Mouse (Mus musculus) lung, embryonic 14.5 days (tissue): ENCODE data around the gene Tekt4. TPM values are rescaled to one million over a fixed set of nuclear protein-coding genes. Genes with fewer than 3 reads are reported as not detected.
A peak's percentile ranks its signal among the peaks of the same experiment; 100 is the strongest.

Source experiments
- ATAC-seq: fragments of 200-750 bp; cut with Nextera tagmentation; 2 replicates; pipeline ENCODE4 v1.8.0; 2017; ENCODE audit warnings: mild to moderate bottlenecking, moderate TSS enrichment, moderate library complexity; ENCODE audit not compliant: insufficient read depth
- DNase-seq: peaks from one replicate; pipeline ENCODE4 v3.0.0-alpha.2; 2015
- H3K27ac ChIP-seq: fragments of 300-500 bp; sonication (generic); 2 replicates; pipeline ENCODE4 v1.5.1; 2014; ENCODE audit warnings: low read depth, mild to moderate bottlenecking, moderate library complexity
- H3K27me3 ChIP-seq: fragments of 300-500 bp; sonication (generic); 2 replicates; pipeline ENCODE4 v1.6.1; 2014; ENCODE audit warnings: low read length, control low read depth; ENCODE audit not compliant: insufficient read depth
- H3K36me3 ChIP-seq: fragments of 300-500 bp; sonication (generic); 2 replicates; pipeline ENCODE4 v1.6.1; 2014; ENCODE audit warnings: control low read depth; ENCODE audit not compliant: insufficient read depth
- H3K4me1 ChIP-seq: fragments of 300-500 bp; sonication (generic); 2 replicates; pipeline ENCODE4 v1.6.1; 2014; ENCODE audit warnings: antibody characterized with exemption, control low read depth; ENCODE audit not compliant: insufficient read depth
- H3K4me2 ChIP-seq: fragments of 300-500 bp; sonication (generic); 2 replicates; pipeline ENCODE4 v1.6.1; 2014; ENCODE audit warnings: mild to moderate bottlenecking
- H3K4me3 ChIP-seq: fragments of 300-500 bp; sonication (generic); 2 replicates; pipeline ENCODE4 v1.5.1; 2014; ENCODE audit warnings: low read depth, low read length
- H3K9ac ChIP-seq: fragments of 300-500 bp; sonication (generic); 2 replicates; pipeline ENCODE4 v1.6.1; 2014
- H3K9me3 ChIP-seq: fragments of 300-500 bp; sonication (generic); 2 replicates; pipeline ENCODE4 v1.6.1; 2016; ENCODE audit warnings: low read depth, low read length, control low read depth
- CTCF ChIP-seq: IDR thresholded peaks from 2 replicates; pipeline ENCODE4 v1.5.1; 2016; ENCODE audit warnings: antibody characterized with exemption, low read depth
- WGBS: fragments of 180-500 bp; shearing (Covaris S2); extraction: QIAGEN DNeasy Blood & Tissue Kit; methylation state at CpG from one replicate; pipeline ENCODE4 v1.1.7; 2014; 5-methylcytosine and 5-hydroxymethylcytosine counted together
- polyA plus RNA-seq: library from polyadenylated mRNA; unstranded; fragments of >200 nt; fragmentation: Nextera tagmentation; extraction: Ambion mirVana; gene quantifications from 2 replicates; pipeline ENCODE4 v1.2.1, GENCODE M21; 2014

Tekt4 gene
- polyA plus RNA-seq, 1 experiment from 2014 or later, result 0.20 TPM

DNA sequence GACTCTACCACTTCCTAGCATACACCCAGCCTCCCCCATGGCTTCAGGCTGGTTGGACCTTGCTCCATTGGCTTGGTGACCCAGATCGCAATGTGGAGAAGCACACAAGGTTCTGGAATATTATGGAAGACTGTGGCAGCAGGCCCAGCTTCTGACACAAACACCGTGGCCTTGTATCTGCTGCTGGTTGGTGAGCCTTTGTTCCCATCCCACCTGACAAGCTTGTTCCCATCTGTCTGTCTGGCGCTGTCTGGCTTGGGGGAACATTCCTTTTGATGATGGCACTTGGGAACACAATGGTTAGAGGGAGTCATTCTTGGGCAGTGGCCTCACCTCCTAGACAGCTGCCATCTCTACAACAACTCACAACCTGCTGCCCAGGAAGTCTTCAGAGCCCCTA is 33.4 kb upstream of the Tekt4 start:
- Histone ChIP-seq H3K27ac (no peak overlapping the region), H3K9ac (no peak overlapping the region), H3K9me3 (no peaks in the 10 kb centered on the region), H3K27me3 (no peaks in the 10 kb centered on the region), H3K4me2 (no peak overlapping the region), H3K4me1 (peaks cover 18% of the 10 kb centered on the region), H3K36me3 (no peaks in the 10 kb centered on the region), H3K4me3 (no peak overlapping the region)
- TF ChIP-seq CTCF, result no peak
- ATAC-seq (no peak), DNase-seq (no peak)
- WGBS, result 89% methylated on average over 3 of the region's 3 CpGs

DNA sequence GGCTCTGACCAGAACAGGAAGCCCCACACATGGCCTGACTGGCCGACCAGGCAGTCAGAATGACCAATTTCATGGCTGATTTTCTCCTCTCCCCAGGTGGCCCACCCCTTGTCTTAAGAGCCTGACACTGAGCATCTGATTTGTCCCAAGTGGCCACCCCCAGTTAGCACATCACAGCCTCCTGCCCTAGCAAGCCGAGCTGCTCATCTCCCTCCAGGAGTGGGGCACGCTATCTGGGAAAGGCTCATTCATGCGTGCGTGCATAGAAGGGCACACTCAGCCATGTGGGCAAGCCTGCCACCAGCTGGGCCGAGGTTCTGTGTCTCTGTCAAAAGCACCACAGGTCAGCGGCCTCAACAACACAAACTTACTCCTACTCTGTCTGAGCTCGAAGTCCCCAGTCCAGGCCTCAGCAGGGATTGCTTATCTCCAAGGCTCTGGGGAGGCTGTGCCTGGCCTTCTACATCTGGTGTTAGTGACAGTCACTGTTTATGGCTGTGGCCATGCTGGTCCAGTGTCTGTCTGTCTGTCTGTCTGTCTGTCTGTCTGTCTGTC is 29.8 kb upstream of the Tekt4 start:
- ATAC-seq (no peak), DNase-seq (no peak)
- H3K9me3 ChIP-seq, result no peaks in the 10 kb centered on the region
- no peaks in the 10 kb centered on the region for H3K36me3 ChIP-seq
- TF ChIP-seq CTCF, result no peak
- H3K9ac ChIP-seq, result no peak overlapping the region
- WGBS, result 60% methylated on average over 8 of the region's 8 CpGs
- H3K4me2 ChIP-seq, result no peak overlapping the region
- peaks cover 25% of the 10 kb centered on the region for H3K4me1 ChIP-seq
- no peak overlapping the region for H3K27ac ChIP-seq
- H3K27me3 ChIP-seq, result no peaks in the 10 kb centered on the region
- no peak overlapping the region for H3K4me3 ChIP-seq

DNA sequence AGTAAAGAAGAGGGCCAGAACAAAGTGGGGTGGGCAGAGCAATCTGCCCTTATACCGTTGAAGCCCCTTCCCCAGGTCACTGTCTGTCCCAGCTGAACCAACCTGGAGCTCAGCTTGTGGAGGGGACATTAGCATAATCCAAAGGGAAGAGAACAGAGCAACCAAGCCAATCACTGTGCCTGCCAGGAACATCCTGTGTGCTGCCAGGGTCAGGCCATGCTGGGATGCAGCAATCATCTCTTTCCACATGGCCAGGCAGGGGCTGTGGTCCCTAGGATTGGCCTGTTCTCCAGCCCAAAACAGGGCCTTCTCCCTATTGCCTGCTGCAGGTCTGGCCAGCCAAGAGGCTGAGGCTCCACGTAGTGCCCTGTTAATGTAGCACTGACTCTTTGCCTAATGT is 28.4 kb upstream of the Tekt4 start:
- DNase-seq, result no peak
- Histone ChIP-seq H3K4me1 (peaks cover 38% of the 10 kb centered on the region), H3K4me3 (no peak overlapping the region), H3K36me3 (no peaks in the 10 kb centered on the region), H3K4me2 (no peak overlapping the region), H3K9ac (no peak overlapping the region), H3K27me3 (0 out of 2 replicates have a peak, but pooled peaks cover 4% of the 10 kb centered on the region), H3K27ac (no peak overlapping the region), H3K9me3 (no peaks in the 10 kb centered on the region)
- WGBS, result 61% methylated on average over 2 of the region's 2 CpGs
- ATAC-seq, result no peak
- TF ChIP-seq CTCF, result no peak

DNA sequence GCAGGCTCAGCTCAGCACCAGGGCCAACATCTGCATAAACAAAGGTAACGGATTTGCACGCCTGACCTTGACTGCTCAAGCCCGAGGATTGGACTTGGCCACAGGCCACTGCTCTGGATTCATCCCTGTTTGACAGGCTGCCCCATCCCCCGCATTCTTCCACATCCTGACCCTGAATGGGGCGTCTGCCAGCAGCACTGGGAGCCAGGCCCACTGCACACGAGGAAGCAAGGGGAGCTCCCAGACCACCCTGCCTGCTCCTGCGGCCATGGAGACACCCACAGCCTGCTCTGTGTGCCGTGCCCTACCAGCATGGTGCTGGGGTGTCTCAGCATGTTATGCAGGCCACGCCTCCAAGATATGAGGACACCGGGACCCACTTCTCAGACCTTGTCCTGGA is 27.0 kb upstream of the Tekt4 start:
- H3K9me3 ChIP-seq, result no peaks in the 10 kb centered on the region
- peaks cover 45% of the 10 kb centered on the region for H3K4me1 ChIP-seq
- no peak for TF ChIP-seq CTCF
- H3K4me3 ChIP-seq, result no peak overlapping the region
- H3K27me3 ChIP-seq, result peaks cover 15% of the 10 kb centered on the region; the same call in 1 of the 2 replicates
- no peaks in the 10 kb centered on the region for H3K36me3 ChIP-seq
- WGBS, result 18% methylated on average over 10 of the region's 10 CpGs
- no peak overlapping the region for H3K4me2 ChIP-seq
- no peak overlapping the region for H3K9ac ChIP-seq
- DNase-seq (peak; percentile 92), ATAC-seq (peak; percentile 90)
- H3K27ac ChIP-seq, result peak overlapping the region; percentile 62

DNA sequence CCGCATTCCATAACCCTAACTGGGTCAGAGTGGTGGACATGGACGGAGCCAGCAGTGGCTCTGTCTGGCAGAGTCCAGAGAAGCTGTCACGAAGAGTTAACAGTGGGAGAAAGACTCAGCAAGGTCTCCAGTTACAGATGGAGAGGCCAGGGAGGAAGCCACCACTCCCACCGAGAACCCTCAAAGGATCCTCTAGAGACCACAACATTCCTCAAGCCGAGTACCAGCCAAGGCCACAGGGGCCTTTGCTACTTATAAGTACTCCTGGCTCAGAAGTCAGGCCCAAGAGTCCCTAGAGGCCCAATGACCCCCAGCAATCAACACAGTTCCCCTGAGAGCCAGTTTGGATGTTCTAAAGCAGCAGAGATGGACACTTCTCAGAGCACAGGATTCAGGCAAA is 25.2 kb upstream of the Tekt4 start:
- DNase-seq (no peak), ATAC-seq (no peak)
- Histone ChIP-seq H3K36me3 (no peaks in the 10 kb centered on the region), H3K9me3 (no peaks in the 10 kb centered on the region), H3K4me2 (no peak overlapping the region), H3K27me3 (peaks cover 28% of the 10 kb centered on the region), H3K4me3 (no peak overlapping the region), H3K27ac (no peak overlapping the region), H3K9ac (no peak overlapping the region), H3K4me1 (peaks cover 48% of the 10 kb centered on the region)
- no peak for TF ChIP-seq CTCF
- WGBS, result 39% methylated on average over 5 of the region's 5 CpGs

DNA sequence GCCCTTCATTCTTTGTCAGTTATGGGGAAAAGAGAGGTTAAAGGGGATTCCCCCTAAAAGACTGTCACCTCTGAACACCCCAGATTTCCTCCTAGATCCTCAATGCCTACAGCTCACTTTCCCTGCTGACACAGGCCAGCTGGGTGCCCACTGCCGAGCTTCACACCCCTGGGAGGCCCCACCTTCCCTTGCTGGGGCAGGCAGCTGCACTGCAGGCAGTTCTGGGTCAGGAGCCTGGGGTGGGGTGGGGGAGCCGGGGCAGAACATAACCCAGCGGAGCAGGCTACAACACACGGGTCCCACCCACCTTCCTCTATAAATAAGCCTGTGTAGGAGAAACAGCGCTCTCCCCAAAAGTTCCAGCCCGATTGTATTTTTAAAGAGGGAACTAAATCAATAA is 24.5 kb upstream of the Tekt4 start:
- no peak for TF ChIP-seq CTCF
- Histone ChIP-seq H3K9ac (0 out of 2 replicates have a peak overlapping the region, but pooled peaks have one; percentile 6), H3K27ac (no peak overlapping the region), H3K27me3 (peaks cover 28% of the 10 kb centered on the region), H3K4me2 (0 out of 2 replicates have a peak overlapping the region, but pooled peaks have one; percentile 7), H3K4me3 (no peak overlapping the region), H3K9me3 (no peaks in the 10 kb centered on the region), H3K36me3 (no peaks in the 10 kb centered on the region), H3K4me1 (peaks cover 48% of the 10 kb centered on the region)
- 28% methylated on average over 6 of the region's 6 CpGs for WGBS
- DNase-seq, result no peak
- no peak for ATAC-seq

DNA sequence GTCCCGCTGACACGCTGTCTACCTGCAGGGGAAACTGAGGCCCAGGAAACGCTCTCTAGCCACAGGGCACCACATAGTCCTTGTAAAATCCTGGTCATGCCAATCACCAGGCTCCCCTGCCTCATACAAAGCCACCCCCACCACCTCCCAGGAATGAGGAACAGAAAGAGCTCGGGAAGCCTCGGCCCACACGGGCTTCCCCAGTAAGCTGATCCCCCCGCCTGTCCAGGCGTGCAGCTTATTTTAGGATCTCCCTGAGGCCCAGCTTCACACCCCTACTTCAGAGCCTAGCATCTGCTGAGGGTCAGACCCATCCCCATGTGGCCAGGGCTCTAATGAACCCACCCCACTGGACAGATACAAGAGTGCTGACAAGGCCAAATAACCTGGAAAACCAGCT is 23.9 kb upstream of the Tekt4 start:
- Histone ChIP-seq H3K27ac (no peak overlapping the region), H3K4me3 (no peak overlapping the region), H3K9me3 (no peaks in the 10 kb centered on the region), H3K9ac (no peak overlapping the region; the same call in 1 of the 2 replicates), H3K4me2 (peak overlapping the region; percentile 98; the same call in 1 of the 2 replicates), H3K27me3 (peaks cover 28% of the 10 kb centered on the region), H3K4me1 (peaks cover 48% of the 10 kb centered on the region), H3K36me3 (no peaks in the 10 kb centered on the region)
- no peak for TF ChIP-seq CTCF
- 54% methylated on average over 8 of the region's 8 CpGs for WGBS
- ATAC-seq, result no peak
- DNase-seq, result no peak
